Mouse (Mus musculus) CH12.LX (cell line): ENCODE data around the gene Tmem38b.
"Not testable (repeated sequence)": the region's sequence is repeated elsewhere in the genome, so short reads cannot be mapped to it uniquely, and the experiment has no call there.

Source experiments
- GABPA ChIP-seq: IDR thresholded peaks from 2 replicates; pipeline ENCODE4 v1.6.1; 2012; ENCODE audit warnings: low read depth, low read length, improper control_type of control experiment, inconsistent platforms; ENCODE audit not compliant: insufficient replicate concordance
- POLR2A ChIP-seq: IDR thresholded peaks from 2 replicates; pipeline ENCODE4 v1.6.1; 2011; ENCODE audit warnings: low read depth, mild to moderate bottlenecking, improper control_type of control experiment, low read length
- POLR2AphosphoS2 ChIP-seq: IDR thresholded peaks from 2 replicates; pipeline ENCODE4 v1.6.1; 2011; ENCODE audit warnings: low read depth, low read length, improper control_type of control experiment
- ZC3H11A ChIP-seq: IDR thresholded peaks from 2 replicates; pipeline ENCODE4 v1.6.1; 2012; ENCODE audit warnings: low read depth, mild to moderate bottlenecking, inconsistent platforms, low read length, improper control_type of control experiment

DNA sequence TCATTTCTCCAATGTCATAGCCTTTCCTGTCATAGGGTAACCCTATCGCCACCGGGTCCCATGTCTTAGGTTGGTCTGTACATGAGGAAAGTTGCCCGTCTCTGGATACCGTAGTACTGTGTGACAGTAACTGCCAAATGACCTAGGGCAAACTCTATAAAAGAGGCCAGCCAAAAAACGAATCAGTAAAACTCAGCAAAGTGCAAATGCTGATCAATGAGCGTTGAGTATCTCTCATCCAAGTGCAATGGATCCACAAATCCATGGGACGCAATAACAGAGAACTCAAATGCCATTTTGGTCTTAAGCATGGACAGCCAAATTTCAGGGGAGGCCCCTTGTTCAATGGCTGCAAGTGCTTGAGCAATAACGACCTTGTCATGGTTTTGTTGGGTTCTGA, 22.2 kb upstream of the Tmem38b start:
- TF ChIP-seq POLR2AphosphoS2, POLR2A, ZC3H11A, GABPA: not testable (repeated sequence)
